Mouse (Mus musculus): Measurements from ENCODE around the gene Hipk3.

GRCm38 (mm10) chr2:104470536-104470935, 23.7 kb downstream of the Hipk3 start:
- no peak for TF ChIP-seq CTCF (IDR thresholded peaks at IDR 0.05; ENCODE audit: low read depth)
- TF ChIP-seq EP300 (optimal IDR thresholded peaks at IDR 0.05), result no peak
